Mouse (Mus musculus) kidney, embryonic 14.5 days (tissue): ENCODE data around the gene Alpk1. TPM values are rescaled to one million over a fixed set of nuclear protein-coding genes. Genes with fewer than 3 reads are reported as not detected.

Experiments used
- ATAC-seq: fragments of 200-750 bp; cut with Nextera tagmentation; 2 replicates; pipeline ENCODE4 v1.8.0; 2017; ENCODE audit warnings: moderate number of reproducible peaks, mild to moderate bottlenecking, moderate TSS enrichment, moderate library complexity; ENCODE audit not compliant: low FRiP score, low TSS enrichment
- H3K27ac ChIP-seq: fragments of 300-500 bp; sonication (generic); 2 replicates; pipeline ENCODE4 v1.5.1; 2014; ENCODE audit warnings: low read depth, mild to moderate bottlenecking, low read length, moderate library complexity, mixed read lengths
- H3K27me3 ChIP-seq: fragments of 300-500 bp; sonication (generic); 2 replicates; pipeline ENCODE4 v1.6.1; 2014; ENCODE audit warnings: mild to moderate bottlenecking, low read length; ENCODE audit not compliant: control insufficient read depth, insufficient read depth
- H3K36me3 ChIP-seq: fragments of 300-500 bp; sonication (generic); 2 replicates; pipeline ENCODE4 v1.6.1; 2014; ENCODE audit warnings: low read length, mixed read lengths; ENCODE audit not compliant: control insufficient read depth, insufficient read depth
- H3K4me1 ChIP-seq: fragments of 300-500 bp; sonication (generic); 2 replicates; pipeline ENCODE4 v1.6.1; 2014; ENCODE audit warnings: low read length, mixed read lengths; ENCODE audit not compliant: control insufficient read depth, insufficient read depth
- H3K4me2 ChIP-seq: fragments of 300-500 bp; sonication (generic); replicated peaks from 2 replicates; pipeline ENCODE4 v1.6.1; 2014; ENCODE audit warnings: low read depth, mild to moderate bottlenecking, low read length
- H3K4me3 ChIP-seq: fragments of 300-500 bp; sonication (generic); 2 replicates; pipeline ENCODE4 v1.5.1; 2014; ENCODE audit warnings: mild to moderate bottlenecking, low read length
- H3K9ac ChIP-seq: fragments of 300-500 bp; sonication (generic); 2 replicates; pipeline ENCODE4 v1.6.1; 2014; ENCODE audit warnings: low read depth, mild to moderate bottlenecking, low read length, moderate library complexity
- H3K9me3 ChIP-seq: fragments of 300-500 bp; sonication (generic); 2 replicates; pipeline ENCODE4 v1.6.1; 2016; ENCODE audit warnings: low read length; ENCODE audit not compliant: control insufficient read depth
- WGBS: fragments of 180-500 bp; shearing (Covaris S2); extraction: QIAGEN DNeasy Blood & Tissue Kit; methylation state at CpG from one replicate; pipeline ENCODE4 v1.1.7; 2014; 5-methylcytosine and 5-hydroxymethylcytosine counted together
- polyA plus RNA-seq: library from polyadenylated mRNA; unstranded; fragments of >200 nt; fragmentation: Nextera tagmentation; extraction: Ambion mirVana; gene quantifications from 2 replicates; pipeline ENCODE4 v1.2.1, GENCODE M21; 2014

Gene Alpk1
- polyA plus RNA-seq, 1 experiment from 2014 or later: 1.2 TPM

GRCm38 (mm10) chr3:127631582-127631981, 148.7 kb downstream of the Alpk1 start:
- H3K4me1 ChIP-seq: peaks cover 19% of the 10 kb centered on the region
- no peak for ATAC-seq

GRCm38 (mm10) chr3:127630735-127631372, 149.5 kb downstream of the Alpk1 start:
- 3% methylated on average over 17 of the region's 17 CpGs for WGBS

More at GRCm38 (mm10) chr3:127631582-127631981, 148.7 kb downstream of the Alpk1 start:
- Histone ChIP-seq H3K27me3 (peaks cover 88% of the 10 kb centered on the region), H3K27ac (no peak overlapping the region), H3K4me2 (no peak overlapping the region), H3K36me3 (no peaks in the 10 kb centered on the region), H3K9ac (no peak overlapping the region), H3K4me3 (no peak overlapping the region), H3K9me3 (no peaks in the 10 kb centered on the region)
- WGBS: under 1% methylated on average over 10 of the region's 10 CpGs

DNA sequence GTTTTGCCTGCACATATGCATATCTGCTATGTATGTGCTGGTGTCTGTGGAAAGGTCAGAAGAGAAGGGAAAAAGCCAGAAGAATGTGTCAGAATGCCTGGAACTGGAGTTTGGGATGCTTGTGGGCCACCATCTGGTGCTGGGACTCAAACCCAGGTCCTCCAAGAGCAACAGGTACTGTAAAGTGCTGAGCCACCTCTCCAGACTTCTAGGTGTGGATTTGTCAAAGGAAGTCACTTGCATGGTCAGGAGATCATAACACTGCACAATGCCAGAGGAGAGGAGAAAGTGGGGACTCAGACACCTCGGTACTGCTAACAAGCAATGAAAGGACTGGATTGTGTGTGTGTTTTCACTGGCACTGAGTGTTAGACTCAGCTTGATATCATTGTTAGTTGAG, 150.1 kb downstream of the Alpk1 start:
- Histone ChIP-seq H3K4me2 (no peak overlapping the region), H3K9ac (no peak overlapping the region), H3K27me3 (peaks cover 94% of the 10 kb centered on the region), H3K27ac (no peak overlapping the region), H3K4me1 (peaks cover 19% of the 10 kb centered on the region), H3K4me3 (no peak overlapping the region), H3K9me3 (no peaks in the 10 kb centered on the region), H3K36me3 (no peaks in the 10 kb centered on the region)
- 9% methylated on average over 1 of the region's 1 CpGs for WGBS
- no peak for ATAC-seq

More at GRCm38 (mm10) chr3:127630735-127631372, 149.5 kb downstream of the Alpk1 start:
- Histone ChIP-seq H3K4me2 (no peak overlapping the region), H3K27ac (no peak overlapping the region), H3K9me3 (no peaks in the 10 kb centered on the region), H3K4me3 (no peak overlapping the region), H3K27me3 (peaks cover 90% of the 10 kb centered on the region), H3K4me1 (peaks cover 19% of the 10 kb centered on the region), H3K9ac (no peak overlapping the region), H3K36me3 (no peaks in the 10 kb centered on the region)
- ATAC-seq: no peak

DNA sequence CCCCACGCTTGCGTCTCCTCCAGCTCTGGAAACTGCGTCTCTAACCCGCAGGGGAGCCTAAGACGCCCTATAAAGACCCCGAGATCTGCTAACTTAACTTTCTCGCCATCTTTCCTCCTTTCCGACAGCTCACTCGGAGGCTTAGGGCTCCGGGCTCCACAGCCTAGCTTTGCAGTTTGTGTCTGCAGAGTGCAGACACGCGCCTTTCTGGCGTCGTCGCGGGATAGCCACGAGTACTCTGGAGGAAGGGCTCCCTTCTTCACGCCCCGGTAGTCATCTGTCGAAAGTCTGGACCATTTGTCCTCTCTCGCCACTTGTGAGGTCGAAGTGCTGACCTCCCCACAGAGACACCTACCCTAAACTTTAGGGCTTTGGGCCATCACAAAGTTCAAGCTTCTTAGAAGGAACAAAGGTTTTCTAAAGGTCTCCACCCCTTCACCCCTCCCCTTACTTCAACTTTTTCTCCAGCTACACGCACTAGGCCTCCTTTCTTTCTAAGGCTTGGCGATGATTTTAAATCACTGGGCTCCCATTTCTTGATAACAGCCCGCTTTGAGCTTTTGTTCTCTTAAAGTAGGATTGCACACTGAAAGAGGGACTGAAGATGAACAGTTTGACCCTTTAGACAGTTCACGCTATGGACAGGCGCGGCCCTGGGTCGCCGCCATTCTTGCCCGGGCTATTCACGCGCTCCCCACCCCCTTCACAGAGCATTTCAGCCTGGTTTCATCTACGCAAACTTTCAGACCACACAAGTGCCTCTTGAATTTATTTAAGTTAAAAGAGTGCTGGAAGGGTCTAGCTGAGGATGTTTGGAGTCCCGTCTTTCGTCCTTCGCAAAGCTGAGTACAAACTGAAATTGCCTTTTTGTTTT, 151.8 kb downstream of the Alpk1 start:
- H3K9ac ChIP-seq: no peak overlapping the region
- no peak for ATAC-seq
- no peaks in the 10 kb centered on the region for H3K9me3 ChIP-seq
- 2% methylated on average over 37 of the region's 37 CpGs for WGBS
- H3K4me3 ChIP-seq: no peak overlapping the region
- no peak overlapping the region for H3K4me2 ChIP-seq
- H3K27me3 ChIP-seq: peaks cover 87% of the 10 kb centered on the region
- no peaks in the 10 kb centered on the region for H3K36me3 ChIP-seq
- peaks cover 15% of the 10 kb centered on the region for H3K4me1 ChIP-seq
- H3K27ac ChIP-seq: no peak overlapping the region

- Histone ChIP-seq H3K27me3 (peaks cover 81% of the 10 kb centered on the region), H3K4me3 (no peak overlapping the region), H3K36me3 (no peaks in the 10 kb centered on the region), H3K9me3 (no peaks in the 10 kb centered on the region), H3K4me2 (no peak overlapping the region), H3K9ac (no peak overlapping the region), H3K4me1 (peaks cover 8% of the 10 kb centered on the region), H3K27ac (no peak overlapping the region)
- peak; percentile 29; the same call in 1 of the 2 replicates for ATAC-seq
- 0% methylated on average over 9 of the region's 9 CpGs for WGBS
Observed at GRCm38 (mm10) chr3:127627956-127628310, 152.4 kb downstream of the Alpk1 start.

DNA sequence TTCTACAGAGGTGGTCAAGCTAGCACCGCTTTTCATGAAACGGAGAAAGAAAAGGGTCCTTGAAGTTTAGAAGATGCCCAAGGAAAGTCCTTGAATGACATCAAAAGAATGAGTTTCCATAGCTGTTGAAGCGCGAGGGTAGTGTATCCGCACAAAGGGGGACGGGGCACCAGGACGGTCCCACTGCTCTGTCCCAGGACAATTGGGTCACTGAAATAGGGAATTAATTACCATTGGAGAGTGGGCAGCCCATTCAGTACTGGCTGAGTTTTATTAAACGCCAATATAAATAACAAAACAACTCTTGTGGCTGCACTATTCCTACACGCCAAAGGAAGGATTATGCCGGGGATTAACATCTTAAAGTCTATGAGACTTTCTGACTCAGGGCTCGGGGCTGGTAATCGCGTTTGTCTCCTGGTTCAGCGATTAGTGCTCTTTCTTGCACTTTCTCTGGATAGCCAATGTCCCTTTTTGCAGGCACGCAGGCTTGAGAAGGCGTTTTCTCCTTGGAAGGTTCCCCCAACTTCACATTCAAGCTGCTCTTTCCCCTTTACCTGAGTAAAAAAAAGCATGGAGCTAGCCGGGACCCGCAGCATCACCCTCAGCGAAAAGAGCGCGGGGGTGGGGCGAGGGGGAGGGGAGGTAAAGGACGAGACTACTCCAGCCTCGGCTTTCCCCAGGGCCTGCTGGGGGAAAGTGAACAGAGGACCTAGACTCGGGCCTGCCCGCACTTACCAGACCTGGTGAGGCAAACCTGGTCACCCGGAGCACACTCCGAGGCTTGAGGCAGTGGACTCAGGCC, 153.0 kb downstream of the Alpk1 start:
- peak; percentile 19; the same call in 1 of the 2 replicates for ATAC-seq
- H3K4me3 ChIP-seq: no peak overlapping the region
- H3K27ac ChIP-seq: no peak overlapping the region
- H3K27me3 ChIP-seq: peaks cover 75% of the 10 kb centered on the region
- no peak overlapping the region for H3K4me2 ChIP-seq
- H3K9me3 ChIP-seq: no peaks in the 10 kb centered on the region
- no peaks in the 10 kb centered on the region for H3K36me3 ChIP-seq
- H3K4me1 ChIP-seq: peaks cover 3% of the 10 kb centered on the region; the same call in 1 of the 2 replicates
- 1% methylated on average over 27 of the region's 28 CpGs for WGBS
- no peak overlapping the region for H3K9ac ChIP-seq

DNA sequence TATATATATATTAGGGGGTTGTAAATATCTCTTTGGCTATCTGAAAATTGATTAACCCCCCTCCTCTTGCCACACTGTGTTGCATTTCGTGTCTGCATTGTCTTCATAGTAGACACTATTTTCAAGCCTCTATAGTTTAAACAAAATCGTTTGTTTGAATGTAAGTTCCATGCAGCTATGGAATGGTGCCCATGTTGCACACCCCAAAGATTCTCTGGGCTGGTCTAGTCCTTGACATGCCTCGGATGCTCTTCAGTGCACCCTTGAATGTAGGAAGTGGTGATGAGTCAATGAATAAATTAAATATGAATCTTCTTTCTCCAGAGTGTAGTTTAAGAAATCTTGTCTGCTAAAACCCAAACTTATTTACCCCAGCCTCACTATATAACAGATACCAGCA, 153.8 kb downstream of the Alpk1 start:
- H3K4me2 ChIP-seq: no peak overlapping the region
- peaks cover 67% of the 10 kb centered on the region for H3K27me3 ChIP-seq
- H3K9me3 ChIP-seq: no peaks in the 10 kb centered on the region
- H3K27ac ChIP-seq: no peak overlapping the region
- H3K9ac ChIP-seq: no peak overlapping the region
- H3K4me3 ChIP-seq: no peak overlapping the region
- WGBS: 4% methylated on average over 3 of the region's 3 CpGs
- no peaks in the 10 kb centered on the region for H3K36me3 ChIP-seq
- H3K4me1 ChIP-seq: no peaks in the 10 kb centered on the region; the same call in 1 of the 2 replicates
- no peak for ATAC-seq

DNA sequence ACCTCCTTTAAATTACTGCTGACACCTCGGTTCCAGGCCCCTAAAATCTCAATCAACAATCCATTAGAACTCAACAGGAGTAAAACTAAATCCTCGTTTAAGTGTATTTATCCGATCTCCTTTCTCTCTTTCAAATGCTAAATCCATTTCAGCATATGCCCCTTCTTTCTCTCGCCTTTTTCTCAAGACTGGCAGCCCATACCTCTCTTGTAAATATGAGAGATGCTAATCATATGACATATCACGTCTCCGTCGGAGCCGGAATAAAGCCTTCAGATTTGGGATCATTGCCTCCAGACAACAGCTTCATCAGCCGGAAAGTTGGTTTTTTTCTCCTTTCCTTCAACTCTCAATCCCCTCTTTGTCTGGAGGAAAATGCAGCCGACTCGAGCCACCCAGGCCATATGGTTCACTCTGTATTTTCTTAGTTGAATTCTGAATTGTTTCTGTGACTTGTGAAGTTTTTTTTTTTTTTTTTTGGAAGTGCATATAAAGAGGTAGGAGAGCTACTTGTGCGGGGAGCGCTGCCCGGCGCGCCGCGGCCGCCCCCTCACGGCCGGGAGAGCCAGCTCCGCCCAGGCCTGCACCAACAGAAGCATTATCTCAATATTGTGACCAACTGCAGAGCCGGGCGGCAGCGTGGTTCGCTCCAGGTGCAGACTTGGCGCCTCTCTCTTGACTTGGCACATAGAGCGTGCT, 154.5 kb downstream of the Alpk1 start:
- Histone ChIP-seq H3K9me3 (no peaks in the 10 kb centered on the region), H3K4me1 (no peaks in the 10 kb centered on the region; the same call in 1 of the 2 replicates), H3K27ac (no peak overlapping the region), H3K4me3 (peak overlapping the region; percentile 34), H3K4me2 (peak overlapping the region; percentile 56), H3K27me3 (peaks cover 61% of the 10 kb centered on the region), H3K9ac (0 out of 2 replicates have a peak overlapping the region, but pooled peaks have one; percentile 28), H3K36me3 (no peaks in the 10 kb centered on the region)
- ATAC-seq: no peak
- under 1% methylated on average over 28 of the region's 28 CpGs for WGBS
